Mouse (Mus musculus): ENCODE results near the gene Ina. TPM values are rescaled to one million over a fixed set of nuclear protein-coding genes. Genes with fewer than 3 reads are reported as not detected.

The Ina gene
- total and polyA plus RNA-seq, 2 experiments from 2014 or later = not detected

DNA sequence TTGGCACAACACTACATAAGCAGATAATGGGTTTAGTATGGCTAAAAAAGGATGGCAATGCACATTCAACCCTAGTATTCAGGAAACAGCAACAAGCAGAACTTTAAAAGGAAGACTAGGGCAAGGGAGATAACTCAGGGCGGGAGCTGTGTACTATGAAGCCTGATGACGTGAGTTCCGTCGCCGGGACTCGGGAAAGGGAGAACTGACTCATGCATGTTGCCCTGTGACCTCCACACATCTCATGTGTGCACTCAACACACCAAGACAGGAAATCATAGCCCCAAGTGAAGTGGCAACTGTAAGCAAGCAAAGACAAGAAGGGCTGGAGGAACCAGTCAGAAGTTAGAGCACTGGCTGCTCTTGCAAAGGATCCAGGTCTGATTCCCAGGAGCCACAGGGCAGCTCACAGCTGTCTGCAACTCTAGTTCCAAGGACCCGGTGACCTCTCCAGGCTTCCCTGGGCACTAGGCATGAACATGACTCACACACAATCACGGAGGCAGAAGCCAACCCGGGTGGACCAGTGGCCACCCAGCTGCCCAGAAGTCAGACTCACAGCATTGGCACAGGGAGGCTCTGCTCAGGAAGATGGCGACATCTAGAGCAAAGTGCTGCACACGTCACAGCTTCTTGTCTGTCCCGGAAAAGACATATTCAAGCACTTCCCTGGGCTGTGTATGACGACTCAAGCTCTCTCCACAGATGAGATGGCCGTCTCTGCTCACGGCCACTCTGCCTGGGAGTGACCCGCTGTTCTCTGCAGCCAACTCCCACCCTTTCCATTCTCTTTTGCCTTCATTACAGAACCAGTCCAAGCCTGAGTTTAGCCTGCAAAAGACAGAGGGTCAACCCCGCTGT lies 35.3 kb upstream of the Ina start:
- Histone ChIP-seq H3K4me1 (ENCODE audit: control insufficient read depth, insufficient read depth) (peaks cover 18% of the 10 kb centered on the region; the same call in 1 of the 2 replicates), H3K4me3 (ENCODE audit: low read depth, low read length) (no peak overlapping the region), H3K27ac (ENCODE audit: low read depth) (peak overlapping the region; percentile 23; the same call in 1 of the 2 replicates), H3K4me2 (ENCODE audit: low read depth, low read length) (no peak overlapping the region), H3K9ac (replicated peaks; ENCODE audit: low read depth, low read length) (no peak overlapping the region), H3K27me3 (ENCODE audit: control insufficient read depth, insufficient read depth, low read length) (no peaks in the 10 kb centered on the region), H3K36me3 (replicated peaks; ENCODE audit: control insufficient read depth, insufficient read depth, low read length) (no peaks in the 10 kb centered on the region), H3K9me3 (replicated peaks; ENCODE audit: control insufficient read depth, low read length) (no peaks in the 10 kb centered on the region)
- WGBS = 62% methylated on average over 17 of the region's 17 CpGs
- TF ChIP-seq EP300 (IDR thresholded peaks at IDR 0.05; ENCODE audit: low read depth) = no peak
- no peak for TF ChIP-seq CTCF (IDR thresholded peaks at IDR 0.05; ENCODE audit: low read depth)
- 0 out of 2 replicates have a peak, but pooled peaks have one; percentile 3 for ATAC-seq (ENCODE audit: insufficient read depth, low read depth)
- no peak for DNase-seq (ENCODE audit: low spot score)

DNA sequence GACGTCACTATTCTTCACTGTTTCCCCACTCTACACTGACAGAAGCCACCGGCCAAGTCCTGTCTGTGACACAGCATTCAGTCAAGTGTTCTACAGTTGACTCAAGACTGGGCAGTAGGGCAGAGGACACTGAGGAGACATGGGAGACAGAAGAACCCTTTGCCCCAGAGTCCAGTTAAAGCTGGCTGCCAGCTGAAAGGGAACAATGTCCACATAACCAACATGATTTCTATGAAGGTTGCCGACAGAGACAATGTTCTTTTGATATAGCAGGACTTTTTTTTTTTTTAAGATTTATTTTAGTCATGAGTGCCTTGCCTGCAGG lies 34.8 kb upstream of the Ina start:
- no peak overlapping the region for H3K4me2 ChIP-seq (ENCODE audit: low read depth, low read length)
- H3K4me1 ChIP-seq (ENCODE audit: control insufficient read depth, insufficient read depth) = peaks cover 18% of the 10 kb centered on the region; the same call in 1 of the 2 replicates
- 0 out of 2 replicates have a peak overlapping the region, but pooled peaks have one; percentile 23 for H3K27ac ChIP-seq (ENCODE audit: low read depth)
- no peaks in the 10 kb centered on the region for H3K9me3 ChIP-seq (replicated peaks; ENCODE audit: control insufficient read depth, low read length)
- DNase-seq (ENCODE audit: low spot score) (no peak), ATAC-seq (ENCODE audit: insufficient read depth, low read depth) (no peak)
- no peaks in the 10 kb centered on the region for H3K27me3 ChIP-seq (ENCODE audit: control insufficient read depth, insufficient read depth, low read length)
- 43% methylated on average over 3 of the region's 3 CpGs for WGBS
- no peaks in the 10 kb centered on the region for H3K36me3 ChIP-seq (replicated peaks; ENCODE audit: control insufficient read depth, insufficient read depth, low read length)
- H3K9ac ChIP-seq (replicated peaks; ENCODE audit: low read depth, low read length) = no peak overlapping the region
- TF ChIP-seq EP300 (IDR thresholded peaks at IDR 0.05; ENCODE audit: low read depth) = no peak
- TF ChIP-seq CTCF (IDR thresholded peaks at IDR 0.05; ENCODE audit: low read depth) = no peak
- H3K4me3 ChIP-seq (ENCODE audit: low read depth, low read length) = no peak overlapping the region

DNA sequence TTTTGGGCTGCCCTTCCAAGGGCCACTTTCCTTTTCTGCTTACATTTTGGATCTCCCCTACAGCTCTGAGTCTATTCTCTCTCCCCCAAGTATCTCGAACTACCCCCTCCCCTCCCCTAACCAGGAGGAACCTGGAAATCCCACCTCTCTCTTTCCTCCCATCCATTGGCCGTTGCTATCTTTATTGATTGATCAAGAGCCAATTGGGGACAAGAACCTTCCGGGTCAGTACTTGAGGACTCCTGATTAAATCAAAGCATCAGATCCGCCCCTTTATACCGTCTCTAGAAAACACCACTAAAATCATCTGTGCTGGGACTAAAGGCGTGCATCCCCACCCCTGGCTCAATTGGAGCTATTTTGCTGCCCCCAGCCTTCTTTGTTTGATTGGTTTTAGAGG lies 33.0 kb upstream of the Ina start:
- ATAC-seq (ENCODE audit: insufficient read depth, low read depth) (no peak), DNase-seq (ENCODE audit: low spot score) (no peak)
- peaks cover 13% of the 10 kb centered on the region; the same call in 1 of the 2 replicates for H3K4me1 ChIP-seq (ENCODE audit: control insufficient read depth, insufficient read depth)
- TF ChIP-seq CTCF (IDR thresholded peaks at IDR 0.05; ENCODE audit: low read depth) = no peak
- TF ChIP-seq EP300 (IDR thresholded peaks at IDR 0.05; ENCODE audit: low read depth) = no peak
- H3K4me3 ChIP-seq (ENCODE audit: low read depth, low read length) = no peak overlapping the region
- H3K27ac ChIP-seq (ENCODE audit: low read depth) = no peak overlapping the region
- H3K27me3 ChIP-seq (ENCODE audit: control insufficient read depth, insufficient read depth, low read length) = no peaks in the 10 kb centered on the region
- no peaks in the 10 kb centered on the region for H3K36me3 ChIP-seq (replicated peaks; ENCODE audit: control insufficient read depth, insufficient read depth, low read length)
- no peak overlapping the region for H3K4me2 ChIP-seq (ENCODE audit: low read depth, low read length)
- no peaks in the 10 kb centered on the region for H3K9me3 ChIP-seq (replicated peaks; ENCODE audit: control insufficient read depth, low read length)
- 61% methylated on average over 6 of the region's 6 CpGs for WGBS
- no peak overlapping the region for H3K9ac ChIP-seq (replicated peaks; ENCODE audit: low read depth, low read length)

DNA sequence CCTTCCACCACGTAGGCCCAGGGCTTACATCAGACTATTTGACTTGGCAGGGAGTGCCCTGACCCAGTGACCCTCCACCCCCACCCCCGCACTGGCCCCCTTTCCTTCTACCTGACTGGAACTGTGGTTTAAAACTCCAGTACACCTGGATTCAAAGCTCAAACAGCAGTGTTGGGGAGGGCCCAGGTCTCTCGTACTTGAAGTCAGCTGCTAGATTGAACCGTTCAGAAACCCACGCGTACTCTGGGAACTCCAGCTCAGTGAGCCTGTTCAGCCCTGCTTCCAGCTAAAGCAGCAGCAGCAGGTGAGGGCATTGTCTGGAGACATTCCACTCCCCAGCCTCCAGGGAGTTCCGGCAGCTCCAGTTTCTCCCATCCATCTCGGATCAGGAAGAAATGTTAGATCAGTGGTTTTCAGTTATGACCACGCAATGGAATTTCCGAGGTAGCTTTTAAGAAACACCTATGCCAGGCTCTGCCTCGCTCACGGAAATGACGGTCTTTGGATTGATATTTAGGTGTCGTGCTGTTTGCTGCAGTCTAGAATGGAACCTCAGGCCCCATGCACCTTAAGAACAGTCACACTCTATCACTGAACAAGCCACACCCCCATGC lies 31.0 kb upstream of the Ina start:
- ATAC-seq (ENCODE audit: insufficient read depth, low read depth) (no peak), DNase-seq (ENCODE audit: low spot score) (no peak)
- Histone ChIP-seq H3K36me3 (replicated peaks; ENCODE audit: control insufficient read depth, insufficient read depth, low read length) (no peaks in the 10 kb centered on the region), H3K27ac (ENCODE audit: low read depth) (no peak overlapping the region), H3K9me3 (replicated peaks; ENCODE audit: control insufficient read depth, low read length) (no peaks in the 10 kb centered on the region), H3K4me2 (ENCODE audit: low read depth, low read length) (no peak overlapping the region), H3K9ac (replicated peaks; ENCODE audit: low read depth, low read length) (no peak overlapping the region), H3K4me3 (ENCODE audit: low read depth, low read length) (no peak overlapping the region), H3K4me1 (ENCODE audit: control insufficient read depth, insufficient read depth) (peaks cover 17% of the 10 kb centered on the region; the same call in 1 of the 2 replicates), H3K27me3 (ENCODE audit: control insufficient read depth, insufficient read depth, low read length) (no peaks in the 10 kb centered on the region)
- 68% methylated on average over 14 of the region's 14 CpGs for WGBS
- TF ChIP-seq EP300 (IDR thresholded peaks at IDR 0.05; ENCODE audit: low read depth) (no peak), CTCF (IDR thresholded peaks at IDR 0.05; ENCODE audit: low read depth) (no peak)

DNA sequence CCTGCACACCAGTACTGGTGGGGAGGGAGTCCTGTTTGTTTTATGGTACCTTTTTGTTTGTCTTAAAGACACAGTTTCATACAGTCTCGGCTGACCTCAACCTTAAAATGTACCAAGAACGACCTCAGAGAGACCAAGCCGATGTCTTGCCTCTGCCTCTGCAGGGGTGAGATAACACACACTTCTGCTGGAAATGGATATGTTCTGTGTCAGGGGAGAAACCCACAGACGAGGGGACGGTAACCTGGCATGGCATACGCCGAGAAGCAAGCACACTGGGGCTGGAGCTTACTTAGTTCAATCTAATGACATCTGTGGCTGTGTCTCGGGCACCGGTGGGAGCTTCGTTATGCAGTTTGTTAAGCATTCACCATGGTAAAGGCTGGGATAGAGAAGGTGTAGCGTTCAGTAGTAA lies 30.5 kb upstream of the Ina start:
- 46% methylated on average over 11 of the region's 11 CpGs for WGBS
- Histone ChIP-seq H3K4me2 (ENCODE audit: low read depth, low read length) (no peak overlapping the region), H3K27me3 (ENCODE audit: control insufficient read depth, insufficient read depth, low read length) (no peaks in the 10 kb centered on the region), H3K36me3 (replicated peaks; ENCODE audit: control insufficient read depth, insufficient read depth, low read length) (no peaks in the 10 kb centered on the region), H3K9me3 (replicated peaks; ENCODE audit: control insufficient read depth, low read length) (no peaks in the 10 kb centered on the region), H3K4me1 (ENCODE audit: control insufficient read depth, insufficient read depth) (peaks cover 17% of the 10 kb centered on the region; the same call in 1 of the 2 replicates), H3K4me3 (ENCODE audit: low read depth, low read length) (no peak overlapping the region), H3K9ac (replicated peaks; ENCODE audit: low read depth, low read length) (no peak overlapping the region), H3K27ac (ENCODE audit: low read depth) (no peak overlapping the region)
- ATAC-seq (ENCODE audit: insufficient read depth, low read depth) (no peak), DNase-seq (ENCODE audit: low spot score) (no peak)
- TF ChIP-seq EP300 (IDR thresholded peaks at IDR 0.05; ENCODE audit: low read depth) = no peak
- TF ChIP-seq CTCF (IDR thresholded peaks at IDR 0.05; ENCODE audit: low read depth) = no peak
